Mouse (Mus musculus) adrenal gland, postnatal 36 days (tissue): ENCODE data around the gene A030005K14Rik. TPM values are rescaled to one million over a fixed set of nuclear protein-coding genes. Genes with fewer than 3 reads are reported as not detected.

Source experiments
- DNase-seq, 2 experiments: peaks; one replicate each; pipeline ENCODE4 v3.0.0; 2021; ENCODE audit warnings: mixed read lengths in 1 of 2
- long read RNA-seq, 2 experiments: library from polyadenylated mRNA; stranded (forward); transcript quantifications; one replicate each; pipeline ENCODE4 v2.0.0; 2021; ENCODE audit warnings: borderline sequencing depth in 2 of 2
- total RNA-seq, 2 experiments: library from RNA; stranded (reverse); gene quantifications; 2 replicates each; pipeline ENCODE4 v1.2.3; 2021

Gene A030005K14Rik
- total RNA-seq: not detected
- long read RNA-seq, experiment 1: 0 reads
- long read RNA-seq, experiment 2: 0 reads

GRCm38 (mm10) chr1:83059278-83059677, at the start of gene A030005K14Rik:
A030005K14Rik (minus strand) TSS chr1:83059378.
- no peak for DNase-seq

- DNase-seq: no peak
Observed at GRCm38 (mm10) chr1:83107410-83107978, 48.3 kb upstream of the A030005K14Rik start.

- DNase-seq: no peak
Observed at GRCm38 (mm10) chr1:83105464-83105863, 46.3 kb upstream of the A030005K14Rik start.

- DNase-seq: peak in 1 of 2 experiments; percentile 28
Observed at GRCm38 (mm10) chr1:83101891-83102290, 42.7 kb upstream of the A030005K14Rik start.

- no peak for DNase-seq
Observed at GRCm38 (mm10) chr1:83099580-83100137, 40.5 kb upstream of the A030005K14Rik start.

- DNase-seq: no peak
Observed at GRCm38 (mm10) chr1:83099160-83099559, 40.0 kb upstream of the A030005K14Rik start.

DNA sequence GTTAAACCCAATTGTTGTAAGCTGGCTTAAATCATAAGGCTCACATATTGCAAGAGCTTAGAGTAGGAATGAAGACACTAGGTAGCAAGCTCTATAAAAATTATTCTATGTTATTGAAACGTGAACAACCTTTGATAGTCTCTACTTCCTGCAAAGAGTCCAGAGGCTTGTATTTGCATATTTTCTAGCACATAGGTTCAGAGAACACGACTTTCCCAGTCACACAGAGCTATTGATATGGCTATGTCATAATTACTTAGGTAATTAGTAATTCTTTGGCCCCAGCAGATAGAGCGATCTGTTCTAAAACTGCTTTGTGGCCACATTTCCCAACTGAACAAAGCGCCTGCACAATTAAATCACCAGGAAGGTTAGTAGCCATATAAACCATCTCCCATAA, 37.8 kb upstream of the A030005K14Rik start:
- no peak for DNase-seq

DNA sequence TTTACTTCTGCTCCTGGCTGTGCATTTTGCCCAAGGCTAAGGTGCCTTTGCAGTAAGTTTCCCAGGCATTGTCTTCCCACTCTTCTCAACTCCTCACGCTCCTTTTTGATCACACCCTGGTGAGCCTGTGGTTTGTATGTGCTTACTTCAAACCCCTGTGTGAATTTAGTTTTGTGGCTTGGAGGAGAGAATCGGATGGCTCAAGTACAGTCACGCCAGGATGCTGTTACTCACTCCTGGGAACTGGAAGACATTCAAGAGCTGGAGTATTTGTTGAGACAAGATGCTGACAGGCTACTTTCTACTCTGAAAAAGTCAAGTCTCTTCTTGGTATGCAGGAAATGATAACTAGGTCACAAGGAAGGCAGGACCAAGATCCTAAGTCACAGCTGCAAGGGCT, 32.1 kb upstream of the A030005K14Rik start:
- DNase-seq: no peak

GRCm38 (mm10) chr1:83084790-83085189, 25.6 kb upstream of the A030005K14Rik start:
- no peak for DNase-seq

DNA sequence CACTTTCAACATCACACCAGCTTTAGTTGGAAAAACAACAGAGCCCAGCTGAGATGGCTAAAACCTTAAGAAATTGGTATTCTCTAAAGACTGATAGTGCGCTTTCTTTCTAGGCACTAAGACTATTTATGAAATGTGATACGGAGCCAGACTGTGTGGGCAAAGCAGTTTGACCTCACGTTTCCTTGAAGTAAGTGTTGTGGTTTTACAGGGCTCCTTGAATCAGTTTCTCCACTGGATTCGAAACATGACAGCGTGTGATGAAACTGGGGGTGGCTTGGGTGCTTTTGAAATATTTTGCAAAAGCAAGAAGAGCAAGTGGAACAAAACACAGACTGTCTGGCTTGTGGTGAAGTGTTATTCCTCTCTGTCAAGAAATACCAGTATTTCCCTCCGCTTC, 17.8 kb upstream of the A030005K14Rik start:
- DNase-seq: no peak

DNA sequence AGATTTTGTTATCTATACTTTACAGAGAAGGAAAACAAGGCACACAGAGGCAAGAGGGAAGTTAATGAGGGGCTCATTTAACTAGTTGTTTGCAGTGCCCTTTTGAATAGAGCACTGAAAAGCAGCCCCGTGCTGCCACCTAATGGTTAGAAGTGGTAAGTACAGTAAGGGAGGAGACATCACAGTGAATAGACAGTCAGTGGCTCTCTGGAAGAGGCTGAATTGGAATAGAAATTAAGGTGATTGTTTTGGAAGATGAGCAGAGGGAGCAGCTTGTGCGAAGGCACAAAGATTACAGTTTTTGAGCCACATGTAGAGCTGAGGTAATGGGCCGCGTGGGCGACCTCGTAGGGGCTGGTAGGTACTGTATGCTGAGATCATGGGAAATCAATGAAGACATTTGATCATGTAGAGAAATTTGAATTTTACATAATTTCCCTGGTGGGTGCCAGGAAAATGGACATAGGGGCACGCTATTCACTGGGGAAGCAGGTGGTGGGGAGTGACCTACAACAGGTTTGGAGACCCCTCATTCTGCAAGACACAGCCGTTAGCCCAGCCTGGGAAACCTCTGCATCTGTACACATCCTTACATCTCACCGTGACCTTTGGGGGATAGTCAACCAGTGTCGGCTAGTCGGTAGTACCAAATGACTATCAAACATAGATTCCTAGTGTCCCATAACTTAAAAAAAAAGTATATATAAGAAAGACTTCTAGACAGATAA, 17.2 kb upstream of the A030005K14Rik start:
- DNase-seq: peak in 1 of 2 experiments; percentile 23

- DNase-seq: no peak
Observed at GRCm38 (mm10) chr1:83075526-83076189, 16.5 kb upstream of the A030005K14Rik start.

DNA sequence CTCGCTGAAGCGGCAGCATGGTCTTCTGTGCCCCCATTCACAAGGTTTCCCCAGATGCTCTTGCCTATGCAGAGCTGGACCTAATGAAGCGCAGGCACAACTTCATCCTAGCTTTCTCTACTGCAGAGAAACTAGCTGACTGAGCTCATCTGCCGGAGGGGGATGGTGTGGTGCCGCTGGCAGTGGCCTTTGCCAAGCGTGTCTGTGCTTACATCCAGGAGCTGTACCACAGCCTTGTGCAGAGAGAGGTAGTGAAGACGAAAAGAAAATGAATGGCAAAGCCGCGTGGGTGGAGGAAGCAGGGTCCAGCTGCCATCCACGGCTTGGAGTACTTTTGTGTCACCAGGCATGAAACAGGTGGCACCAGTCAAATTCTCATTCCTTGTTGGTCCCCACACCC, 8.0 kb upstream of the A030005K14Rik start:
- no peak for DNase-seq

DNA sequence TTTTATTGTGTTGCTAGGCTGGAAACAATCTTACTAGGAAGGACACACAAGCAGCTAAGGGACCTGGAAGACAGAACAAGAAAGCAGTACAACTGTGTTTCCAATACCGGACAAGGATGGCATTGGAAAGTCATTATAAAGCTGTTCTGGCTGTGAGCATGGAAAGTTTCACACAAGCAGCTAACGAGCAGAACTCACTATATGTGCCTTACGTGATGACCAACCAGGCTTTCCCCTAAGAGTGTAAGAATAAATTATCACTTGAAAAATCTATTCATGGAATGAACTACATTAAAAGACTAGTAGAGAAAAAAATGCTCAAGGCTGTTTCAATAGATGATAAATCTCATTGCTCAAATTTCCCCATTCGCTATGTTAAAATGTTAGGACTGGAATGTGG, 7.4 kb upstream of the A030005K14Rik start:
- DNase-seq: no peak

DNA sequence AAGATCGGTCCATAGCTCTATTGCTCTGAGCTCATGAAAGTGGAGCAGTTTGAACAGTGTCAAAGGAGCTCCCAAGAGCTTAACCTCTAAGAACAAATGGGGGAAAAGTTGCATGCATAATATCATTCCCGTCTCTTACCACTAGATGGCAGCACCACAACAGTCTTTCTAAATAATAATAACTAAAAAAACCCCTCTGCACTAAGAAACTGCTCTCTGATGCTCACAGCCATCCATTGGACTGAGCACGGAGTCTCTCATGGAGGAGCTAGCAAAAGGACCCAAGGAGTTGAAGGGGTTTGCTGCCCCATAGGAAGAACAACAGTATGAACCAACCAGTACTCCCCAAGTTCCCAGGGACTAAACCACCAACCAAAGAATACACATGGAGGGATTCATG, 5.7 kb upstream of the A030005K14Rik start:
- peak in 1 of 2 experiments; percentile 5 for DNase-seq

- DNase-seq: no peak
Observed at GRCm38 (mm10) chr1:83060643-83061042, 1.5 kb upstream of the A030005K14Rik start, which contains the start of gene Krtap28-13. Krtap28-13 (plus strand) TSS chr1:83060930.

- DNase-seq: peak; percentile 7 to 13
Observed at GRCm38 (mm10) chr1:83058481-83058880, 697 bp downstream of the A030005K14Rik start.

DNA sequence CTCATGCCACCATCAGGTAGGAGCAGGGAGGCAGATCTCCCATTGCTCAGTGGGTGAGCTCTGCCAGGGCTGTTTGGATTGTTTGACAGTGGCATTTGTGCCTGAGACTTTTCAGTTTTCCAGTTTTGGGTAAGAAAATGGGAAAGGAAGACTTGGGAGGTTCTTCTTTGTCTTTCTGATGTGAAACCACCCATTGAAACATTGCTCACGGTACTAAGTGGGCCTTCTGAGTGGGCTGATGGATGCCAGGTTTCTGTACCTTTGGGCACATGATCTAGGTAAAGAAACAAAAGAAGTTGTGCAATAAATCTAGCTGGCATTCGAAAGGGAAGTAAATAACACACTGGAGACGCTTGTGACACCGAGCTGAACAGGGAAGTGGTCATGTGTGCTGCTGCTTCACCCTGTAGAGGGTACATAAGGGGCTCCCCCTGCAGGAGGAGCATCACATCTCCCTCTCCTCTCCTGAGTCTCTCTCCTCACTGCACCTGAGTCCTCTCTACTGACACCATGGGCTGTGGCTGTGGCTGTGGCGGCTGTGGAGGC, 14.2 kb downstream of the A030005K14Rik start, which contains the start of gene Gm47969:
Gm47969 (plus strand) TSS at position 51 of the 546 bp plus-strand sequence.
- no peak for DNase-seq

- DNase-seq: no peak
Observed at GRCm38 (mm10) chr1:83042380-83042779, 16.8 kb downstream of the A030005K14Rik start, which contains the start of gene Krtap28-10. Krtap28-10 (minus strand) TSS chr1:83042480.

- DNase-seq: no peak
Observed at GRCm38 (mm10) chr1:83039080-83039479, 20.1 kb downstream of the A030005K14Rik start.

- DNase-seq: peak; percentile 32 to 54
Observed at GRCm38 (mm10) chr1:83038109-83038672, 21.0 kb downstream of the A030005K14Rik start, which contains the start of gene Slc19a3. Slc19a3 (minus strand) TSS chr1:83038448.
